In the genomic region with DNA sequence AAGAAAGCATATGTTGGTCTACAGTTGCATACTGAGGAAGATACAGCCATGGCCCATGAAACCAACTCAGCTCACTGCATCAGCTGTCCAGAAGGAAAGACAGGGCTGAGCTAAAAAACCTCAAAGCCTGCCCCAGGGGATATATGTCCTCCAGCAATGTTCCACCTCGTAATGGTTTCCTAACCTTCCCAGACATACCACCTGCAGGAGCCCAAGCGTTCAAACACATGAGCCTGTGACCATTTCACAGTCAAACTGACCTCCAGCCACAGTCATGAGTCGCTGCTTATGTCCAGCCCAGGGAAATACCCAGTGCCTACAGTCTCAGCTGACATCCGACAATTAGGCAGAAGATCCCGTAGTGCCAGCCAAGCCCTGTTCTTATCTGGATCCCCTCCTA, we compare ENCODE assay signal across 21 mouse cellular contexts. TPM values are rescaled to one million over a fixed set of nuclear protein-coding genes. Genes with fewer than 3 reads are reported as not detected.
A peak's percentile ranks its signal among the peaks of the same experiment; 100 is the strongest.
DNase-seq lines count a peak whose midpoint lies in the region; ATAC-seq and TF ChIP-seq lines count a peak whose summit lies in the region.
"Had no signal": no experiment of that assay in that cellular context is flagged by ENCODE, and none has a peak within 500 bp of the region (broad histone marks: within the 10 kb centered on the region; RNA-seq: fewer than 3 reads in every experiment).

No protein-coding gene starts in this region.

- H3K4me1 ChIP-seq in hindbrain, embryonic 16.5 days (ENCODE audit: control insufficient read depth, insufficient read depth, low read depth, low read length) = no peaks in the 10 kb centered on the region
- H3K4me1 ChIP-seq in hindbrain, embryonic 14.5 days (replicated peaks; ENCODE audit: control insufficient read depth, insufficient read depth, low read length) = no peaks in the 10 kb centered on the region
- H3K4me1 ChIP-seq in CH12.LX (ENCODE audit: control insufficient read depth in 1 of 2, insufficient read depth in 2 of 2) = peaks cover 0 to 13% of the 10 kb centered on the region in 2 experiments; a peak in 2 of 4 replicates
- H3K4me1 ChIP-seq in midbrain, postnatal 0 days (ENCODE audit: insufficient read depth, low read length) = no peaks in the 10 kb centered on the region
- no peaks in the 10 kb centered on the region for H3K4me1 ChIP-seq in midbrain, embryonic 11.5 days (ENCODE audit: control insufficient read depth, insufficient read depth, low read length)
- H3K4me1 ChIP-seq: embryonic facial prominence, embryonic 10.5 days; embryonic facial prominence, embryonic 12.5 days had no signal

- H3K4me2 ChIP-seq in hindbrain, embryonic 16.5 days (ENCODE audit: low read length) = no peak overlapping the region
- H3K4me2 ChIP-seq in hindbrain, embryonic 14.5 days (replicated peaks) = no peak overlapping the region
- no peak overlapping the region for H3K4me2 ChIP-seq in CH12.LX (ENCODE audit: insufficient read depth, low read depth, poor library complexity, severe bottlenecking)
- no peak overlapping the region for H3K4me2 ChIP-seq in midbrain, postnatal 0 days (ENCODE audit: low read depth, low read length, poor library complexity, severe bottlenecking)
- no peak overlapping the region for H3K4me2 ChIP-seq in midbrain, embryonic 11.5 days
- H3K4me2 ChIP-seq: embryonic facial prominence, embryonic 12.5 days; forebrain, embryonic 13.5 days; forebrain, embryonic 15.5 days had no signal

- no peak overlapping the region for H3K4me3 ChIP-seq in hindbrain, embryonic 16.5 days (ENCODE audit: low read length)
- H3K4me3 ChIP-seq in hindbrain, embryonic 14.5 days (replicated peaks; ENCODE audit: low read length) = no peak overlapping the region
- no peak overlapping the region for H3K4me3 ChIP-seq in CH12.LX (replicated peaks in 1 of 3; ENCODE audit: low read depth in 2 of 3, low read length in 2 of 3, poor library complexity in 1 of 3)
- H3K4me3 ChIP-seq in midbrain, postnatal 0 days (ENCODE audit: low read depth, low read length) = no peak overlapping the region
- no peak overlapping the region for H3K4me3 ChIP-seq in midbrain, embryonic 11.5 days (ENCODE audit: low read depth, low read length)
- H3K4me3 ChIP-seq: embryonic facial prominence, embryonic 10.5 days; embryonic facial prominence, embryonic 12.5 days; forebrain, embryonic 13.5 days; forebrain, embryonic 15.5 days had no signal

- H3K9ac ChIP-seq in hindbrain, embryonic 16.5 days (ENCODE audit: low read depth, low read length) = no peak overlapping the region
- no peak overlapping the region for H3K9ac ChIP-seq in hindbrain, embryonic 14.5 days
- H3K9ac ChIP-seq in CH12.LX (ENCODE audit: insufficient read depth, low read depth) = no peak overlapping the region
- no peak overlapping the region for H3K9ac ChIP-seq in midbrain, postnatal 0 days (replicated peaks; ENCODE audit: low read length, poor library complexity, severe bottlenecking)
- H3K9ac ChIP-seq in midbrain, embryonic 11.5 days (ENCODE audit: low read length) = no peak overlapping the region
- H3K9ac ChIP-seq: embryonic facial prominence, embryonic 12.5 days; forebrain, embryonic 13.5 days; forebrain, embryonic 15.5 days; forebrain, postnatal 0 days had no signal

- TF ChIP-seq EP300 in CH12.LX (IDR thresholded peaks at IDR 0.05; ENCODE audit: low read length) = peak; percentile 83

- no peak for TF ChIP-seq POLR2A in CH12.LX (IDR thresholded peaks at IDR 0.05; ENCODE audit: low read depth, low read length)

- H3K9me3 ChIP-seq in hindbrain, embryonic 16.5 days (ENCODE audit: control insufficient read depth, low read length) = no peaks in the 10 kb centered on the region
- no peaks in the 10 kb centered on the region for H3K9me3 ChIP-seq in hindbrain, embryonic 14.5 days (ENCODE audit: control insufficient read depth, low read length)
- no peaks in the 10 kb centered on the region for H3K9me3 ChIP-seq in CH12.LX (replicated peaks; ENCODE audit: low read length)
- no peaks in the 10 kb centered on the region for H3K9me3 ChIP-seq in midbrain, postnatal 0 days (ENCODE audit: low read length)
- H3K9me3 ChIP-seq in midbrain, embryonic 11.5 days (ENCODE audit: control insufficient read depth, low read length) = no peaks in the 10 kb centered on the region
- H3K9me3 ChIP-seq: embryonic facial prominence, embryonic 12.5 days; forebrain, embryonic 13.5 days; forebrain, embryonic 15.5 days had no signal

- no peak for TF ChIP-seq RAD21 in CH12.LX (IDR thresholded peaks at IDR 0.05; ENCODE audit: low read depth, low read length)

- peaks cover 38% of the 10 kb centered on the region for H3K36me3 ChIP-seq in hindbrain, embryonic 16.5 days (ENCODE audit: control insufficient read depth, insufficient read depth, low read length)
- H3K36me3 ChIP-seq in hindbrain, embryonic 14.5 days (replicated peaks; ENCODE audit: control insufficient read depth, insufficient read depth) = peaks cover 63% of the 10 kb centered on the region
- H3K36me3 ChIP-seq in CH12.LX (replicated peaks in 1 of 2; ENCODE audit: control insufficient read depth in 1 of 2, insufficient read depth in 1 of 2, low read length in 1 of 2) = peaks cover 8 to 28% of the 10 kb centered on the region in 2 experiments
- H3K36me3 ChIP-seq in midbrain, postnatal 0 days (ENCODE audit: insufficient read depth, low read length) = peaks cover 35% of the 10 kb centered on the region
- H3K36me3 ChIP-seq in midbrain, embryonic 11.5 days (ENCODE audit: control insufficient read depth, insufficient read depth, low read length) = peaks cover 32% of the 10 kb centered on the region

- 91% methylated on average over 5 of the region's 5 CpGs for WGBS in hindbrain, embryonic 16.5 days
- WGBS in hindbrain, embryonic 14.5 days = 94% methylated on average over 5 of the region's 5 CpGs
- 93% methylated on average over 5 of the region's 5 CpGs for WGBS in midbrain, postnatal 0 days
- 91% methylated on average over 5 of the region's 5 CpGs for WGBS in midbrain, embryonic 11.5 days

- TF ChIP-seq CTCF in CH12.LX (conservative IDR thresholded peaks at IDR 0.05 in 1 of 2, IDR thresholded peaks at IDR 0.05 in 1 of 2; ENCODE audit: low read depth in 2 of 2, low read length in 2 of 2) = no peak
- no peak for TF ChIP-seq CTCF in midbrain, postnatal 0 days (IDR thresholded peaks at IDR 0.05)

- in situ Hi-C loops in CH12.LX (cut with MboI; ENCODE audit: low pct_ligation_motif_present, low pct_unique_long_range_greater_than_20kb, low sequenced_read_pairs) = no loop called here

- H3K27ac ChIP-seq in hindbrain, embryonic 16.5 days (ENCODE audit: low read depth, low read length) = no peak overlapping the region
- H3K27ac ChIP-seq in hindbrain, embryonic 14.5 days = no peak overlapping the region
- H3K27ac ChIP-seq in CH12.LX (ENCODE audit: insufficient read depth, low read depth) = no peak overlapping the region
- no peak overlapping the region for H3K27ac ChIP-seq in midbrain, postnatal 0 days (ENCODE audit: low read depth, low read length)
- no peak overlapping the region for H3K27ac ChIP-seq in midbrain, embryonic 11.5 days (ENCODE audit: low read depth, low read length)
- H3K27ac ChIP-seq: embryonic facial prominence, embryonic 10.5 days; embryonic facial prominence, embryonic 12.5 days; forebrain, embryonic 13.5 days; forebrain, embryonic 15.5 days had no signal

- no peak for DNase-seq in hindbrain, embryonic 14.5 days (ENCODE audit: low spot score)
- DNase-seq in 3T3-L1 (ENCODE audit: low read depth, low spot score) (peak; percentile 49), CH12.LX (ENCODE audit: extremely low read depth) (peak; percentile 45)
- no peak for DNase-seq in midbrain, postnatal 0 days (ENCODE audit: low spot score)
- no peak for DNase-seq in midbrain, embryonic 11.5 days (ENCODE audit: low spot score, missing footprints)
- DNase-seq: adrenal gland, adult 8-10 months; adrenal gland, postnatal 14 days; adrenal gland, postnatal 36 days; B cell, adult 2 months; cerebellum, adult 11-12 months; cerebellum, adult 2 months; cerebellum, adult 9-10 months; cerebellum, postnatal 10 days; cerebellum, postnatal 25 days; forebrain, postnatal 0 days had no signal

- ATAC-seq in hindbrain, embryonic 16.5 days = 0 out of 2 replicates have a peak, but pooled peaks have one; percentile 17
- ATAC-seq in hindbrain, embryonic 14.5 days (ENCODE audit: low FRiP score) = no peak
- ATAC-seq in midbrain, postnatal 0 days (ENCODE audit: low FRiP score) = no peak
- no peak for ATAC-seq in midbrain, embryonic 11.5 days (ENCODE audit: low FRiP score)
- ATAC-seq: CD4-positive, CD25-positive, alpha-beta regulatory T cell, adult 4 months; forebrain, embryonic 13.5 days; forebrain, embryonic 15.5 days; forebrain, postnatal 0 days had no signal

- H3K27me3 ChIP-seq in hindbrain, embryonic 16.5 days (replicated peaks; ENCODE audit: control insufficient read depth, insufficient read depth, low read length) = no peaks in the 10 kb centered on the region
- H3K27me3 ChIP-seq in hindbrain, embryonic 14.5 days (ENCODE audit: control insufficient read depth, insufficient read depth, low read length) = no peaks in the 10 kb centered on the region
- no peaks in the 10 kb centered on the region for H3K27me3 ChIP-seq in CH12.LX (replicated peaks)
- H3K27me3 ChIP-seq in midbrain, postnatal 0 days (ENCODE audit: insufficient read depth, low read length) = no peaks in the 10 kb centered on the region
- H3K27me3 ChIP-seq in midbrain, embryonic 11.5 days (ENCODE audit: control insufficient read depth, insufficient read depth, low read length) = no peaks in the 10 kb centered on the region
- H3K27me3 ChIP-seq: embryonic facial prominence, embryonic 12.5 days; forebrain, embryonic 13.5 days; forebrain, embryonic 15.5 days had no signal

- dilution Hi-C loops in CH12.LX (cut with MboI; ENCODE audit: extremely low pct_ligation_motif_present, extremely low pct_unique_long_range_greater_than_20kb, low sequenced_read_pairs) = no loop called here

- no peaks in the 10 kb centered on the region for H3K79me2 ChIP-seq in CH12.LX (replicated peaks; ENCODE audit: control insufficient read depth, extremely low read depth, insufficient read depth, poor library complexity, severe bottlenecking)

RNA-seq across cellular contexts. Expression of gene Zfp637, which starts 7.6 kb away (rescaled TPM):
- polyA plus RNA-seq in hindbrain, embryonic 16.5 days (2015; fragmentation: Nextera tagmentation; extraction: Ambion mirVana) = 130 and 137 TPM in 2 replicates
- polyA plus RNA-seq in hindbrain, embryonic 14.5 days (2014; fragmentation: Nextera tagmentation; extraction: Ambion mirVana) = 136 and 145 TPM in 2 replicates
- total RNA-seq in CH12.LX (2012; rRNA removed) (19.7 and 21.7 TPM in 2 replicates), CH12.LX (2014; rRNA removed) (18.7 and 21.3 TPM in 2 replicates)
- polyA plus RNA-seq in CH12.LX (2012; ENCODE audit: insufficient read length, low read depth) = 11.9 and 12.5 TPM in 2 replicates
- 75.0 and 95.9 TPM in 2 replicates for total RNA-seq in midbrain, postnatal 0 days (2014; rRNA removed)
- 109 and 122 TPM in 2 replicates for polyA plus RNA-seq in midbrain, postnatal 0 days (2015; fragmentation: Nextera tagmentation; extraction: Ambion mirVana)
- polyA plus RNA-seq in midbrain, embryonic 11.5 days (2014; fragmentation: Nextera tagmentation; extraction: Ambion mirVana) = 110 and 112 TPM in 2 replicates

RNA-seq across cellular contexts. Expression of gene Zfp239, which starts 13.3 kb away (rescaled TPM):
- polyA plus RNA-seq in hindbrain, embryonic 16.5 days (2015; fragmentation: Nextera tagmentation; extraction: Ambion mirVana) = 17.2 and 18.3 TPM in 2 replicates
- polyA plus RNA-seq in hindbrain, embryonic 14.5 days (2014; fragmentation: Nextera tagmentation; extraction: Ambion mirVana) = 12.8 and 14.8 TPM in 2 replicates
- total RNA-seq in CH12.LX (2012; rRNA removed) (13.1 and 16.2 TPM in 2 replicates), CH12.LX (2014; rRNA removed) (19.6 and 20.4 TPM in 2 replicates)
- polyA plus RNA-seq in CH12.LX (2012; ENCODE audit: insufficient read length, low read depth) = 15.1 and 16.6 TPM in 2 replicates
- total RNA-seq in midbrain, postnatal 0 days (2014; rRNA removed) = 14.5 and 18.6 TPM in 2 replicates
- 16.1 and 16.6 TPM in 2 replicates for polyA plus RNA-seq in midbrain, postnatal 0 days (2015; fragmentation: Nextera tagmentation; extraction: Ambion mirVana)
- polyA plus RNA-seq in midbrain, embryonic 11.5 days (2014; fragmentation: Nextera tagmentation; extraction: Ambion mirVana) = 11.8 and 12.5 TPM in 2 replicates

RNA-seq across cellular contexts. Expression of gene Hnrnpf, which starts 51.5 kb away (rescaled TPM):
- 250 and 271 TPM in 2 replicates for polyA plus RNA-seq in hindbrain, embryonic 16.5 days (2015; fragmentation: Nextera tagmentation; extraction: Ambion mirVana)
- 254 and 284 TPM in 2 replicates for polyA plus RNA-seq in hindbrain, embryonic 14.5 days (2014; fragmentation: Nextera tagmentation; extraction: Ambion mirVana)
- total RNA-seq in CH12.LX (2012; rRNA removed) = 598 and 821 TPM in 2 replicates
- 1,196 and 1,374 TPM in 2 replicates for total RNA-seq in CH12.LX (2014; rRNA removed)
- 790 and 847 TPM in 2 replicates for polyA plus RNA-seq in CH12.LX (2012; ENCODE audit: insufficient read length, low read depth)
- 154 and 159 TPM in 2 replicates for total RNA-seq in midbrain, postnatal 0 days (2014; rRNA removed)
- polyA plus RNA-seq in midbrain, postnatal 0 days (2015; fragmentation: Nextera tagmentation; extraction: Ambion mirVana) = 173 and 183 TPM in 2 replicates
- 723 and 735 TPM in 2 replicates for polyA plus RNA-seq in midbrain, embryonic 11.5 days (2014; fragmentation: Nextera tagmentation; extraction: Ambion mirVana)

Comparison
In these comparisons a context has a peak if more than half of its experiments do, and no peak if none do; other contexts are left out.
1. DNase-seq: peak in 3T3-L1 (single experiment) and CH12.LX (single experiment); none in hindbrain, embryonic 14.5 days (single experiment), midbrain, postnatal 0 days (single experiment) and midbrain, embryonic 11.5 days (single experiment).